Mouse (Mus musculus) urinary bladder, postnatal 25 days (tissue): Measurements from ENCODE around the gene Hoxc13.

ENCODE experiments used
- DNase-seq: peaks from one replicate; pipeline ENCODE4 v3.0.0; 2022; ENCODE audit warnings: low spot score

Hoxc13 gene

GRCm38 (mm10) chr15:102936279-102936972, 15.5 kb downstream of the Hoxc13 start, which contains the start of gene Hoxc12:
TSS of gene Hoxc12 (plus strand) at chr15:102936757.
- no peak for DNase-seq

- DNase-seq, result no peak
These were observed 16.2 kb downstream of the Hoxc13 start for GRCm38 (mm10) chr15:102937036-102937666.

- no peak for DNase-seq
These were observed 18.6 kb downstream of the Hoxc13 start for GRCm38 (mm10) chr15:102939256-102940155.

- no peak for DNase-seq
These were observed 22.0 kb downstream of the Hoxc13 start for GRCm38 (mm10) chr15:102942739-102943467.

- DNase-seq, result no peak
These were observed 22.5 kb downstream of the Hoxc13 start for GRCm38 (mm10) chr15:102943468-102943813.

GRCm38 (mm10) chr15:102945185-102946077, 24.5 kb downstream of the Hoxc13 start:
- DNase-seq, result no peak

- no peak for DNase-seq
These were observed 26.4 kb downstream of the Hoxc13 start for GRCm38 (mm10) chr15:102947276-102947675.

- DNase-seq, result no peak
These were observed 27.9 kb downstream of the Hoxc13 start for GRCm38 (mm10) chr15:102948842-102949241.

GRCm38 (mm10) chr15:102949696-102950095, 28.8 kb downstream of the Hoxc13 start:
- no peak for DNase-seq

GRCm38 (mm10) chr15:102950877-102951276, 30.0 kb downstream of the Hoxc13 start:
- DNase-seq, result no peak

GRCm38 (mm10) chr15:102953561-102953960, 32.7 kb downstream of the Hoxc13 start:
- DNase-seq, result no peak

GRCm38 (mm10) chr15:102954192-102955006, 33.5 kb downstream of the Hoxc13 start, which contains the start of gene Hoxc11:
TSS of gene Hoxc11 (plus strand) at chr15:102954427.
- no peak for DNase-seq

GRCm38 (mm10) chr15:102955007-102955382, 34.1 kb downstream of the Hoxc13 start:
- DNase-seq, result no peak

- no peak for DNase-seq
These were observed 35.1 kb downstream of the Hoxc13 start for GRCm38 (mm10) chr15:102955833-102956640.

- no peak for DNase-seq
These were observed 36.0 kb downstream of the Hoxc13 start for GRCm38 (mm10) chr15:102956906-102957305.

GRCm38 (mm10) chr15:102959663-102960191, 38.8 kb downstream of the Hoxc13 start:
- DNase-seq, result no peak

GRCm38 (mm10) chr15:102961728-102962127, 40.8 kb downstream of the Hoxc13 start:
- no peak for DNase-seq

- no peak for DNase-seq
These were observed 41.6 kb downstream of the Hoxc13 start for GRCm38 (mm10) chr15:102962492-102962891.

GRCm38 (mm10) chr15:102963259-102963658, 42.4 kb downstream of the Hoxc13 start:
- DNase-seq, result no peak
